Mouse (Mus musculus) limb, embryonic 11.5 days (tissue): ENCODE results near the gene Stpg1. TPM values are rescaled to one million over a fixed set of nuclear protein-coding genes. Genes with fewer than 3 reads are reported as not detected.

Experiments
- ATAC-seq: fragments of 200-750 bp; cut with Nextera tagmentation; 2 replicates; pipeline ENCODE4 v1.8.0; 2017; ENCODE audit warnings: low read depth; ENCODE audit not compliant: insufficient number of reproducible peaks, low FRiP score, low TSS enrichment
- DNase-seq: peaks from one replicate; pipeline ENCODE4 v3.0.0-alpha.2; 2015; ENCODE audit warnings: low spot score
- H3K27ac ChIP-seq: fragments of 300-500 bp; sonication (generic); replicated peaks from 2 replicates; pipeline ENCODE4 v1.5.1; 2014; ENCODE audit warnings: low read depth, mild to moderate bottlenecking, low read length
- H3K27me3 ChIP-seq: fragments of 300-500 bp; sonication (generic); 2 replicates; pipeline ENCODE4 v1.6.1; 2014; ENCODE audit warnings: mild to moderate bottlenecking, low read length, mixed read lengths; ENCODE audit not compliant: control insufficient read depth, insufficient read depth
- H3K36me3 ChIP-seq: fragments of 300-500 bp; sonication (generic); 2 replicates; pipeline ENCODE4 v1.6.1; 2014; ENCODE audit warnings: mild to moderate bottlenecking, low read length, moderate library complexity, mixed read lengths; ENCODE audit not compliant: control insufficient read depth, insufficient read depth
- H3K4me1 ChIP-seq: fragments of 300-500 bp; sonication (generic); 2 replicates; pipeline ENCODE4 v1.6.1; 2014; ENCODE audit warnings: low read length, mixed read lengths; ENCODE audit not compliant: control insufficient read depth, insufficient read depth
- H3K4me2 ChIP-seq: fragments of 300-500 bp; sonication (generic); 2 replicates; pipeline ENCODE4 v1.6.1; 2014; ENCODE audit warnings: low read depth, mild to moderate bottlenecking, moderate library complexity; ENCODE audit not compliant: severe bottlenecking
- H3K4me3 ChIP-seq: fragments of 300-500 bp; sonication (generic); 2 replicates; pipeline ENCODE4 v1.5.1; 2014; ENCODE audit warnings: low read depth, low read length
- H3K9ac ChIP-seq: fragments of 300-500 bp; sonication (generic); 2 replicates; pipeline ENCODE4 v1.6.1; 2014; ENCODE audit warnings: mild to moderate bottlenecking, low read length
- H3K9me3 ChIP-seq: fragments of 300-500 bp; sonication (generic); 2 replicates; pipeline ENCODE4 v1.6.1; 2016; ENCODE audit warnings: low read length; ENCODE audit not compliant: control insufficient read depth
- WGBS: fragments of 180-500 bp; shearing (Covaris S2); extraction: QIAGEN DNeasy Blood & Tissue Kit; methylation state at CpG from one replicate; pipeline ENCODE4 v1.1.7; 2014; 5-methylcytosine and 5-hydroxymethylcytosine counted together
- polyA plus RNA-seq: library from polyadenylated mRNA; unstranded; fragments of >200 nt; fragmentation: Nextera tagmentation; extraction: Ambion mirVana; gene quantifications from 2 replicates; pipeline ENCODE4 v1.2.1, GENCODE M21; 2014

Gene Stpg1
- polyA plus RNA-seq, 1 experiment from 2014 or later: 0.13 TPM

DNA sequence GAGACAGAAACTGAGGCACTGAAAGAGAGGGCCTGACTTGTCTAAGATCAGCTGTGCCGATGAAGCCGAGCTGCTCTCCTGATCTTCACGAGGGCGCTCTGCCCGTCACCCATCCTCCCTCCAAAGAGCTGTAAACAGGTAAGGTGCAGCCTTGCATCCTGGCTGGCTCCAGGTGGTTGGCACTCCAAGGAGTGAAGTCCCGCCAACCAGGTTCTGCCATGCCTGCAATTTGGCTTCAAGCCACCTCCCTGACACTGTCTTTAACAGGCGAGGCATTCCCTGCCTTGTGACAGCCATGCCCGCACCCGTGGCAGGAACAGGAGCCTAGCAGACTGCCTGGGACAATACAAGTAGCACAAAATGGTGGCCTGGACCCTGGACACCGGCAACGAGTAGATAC lies 8.2 kb upstream of the Stpg1 start:
- H3K4me3 ChIP-seq: no peak overlapping the region
- 0 out of 2 replicates have a peak, but pooled peaks cover under 1% of the 10 kb centered on the region for H3K27me3 ChIP-seq
- no peaks in the 10 kb centered on the region for H3K4me1 ChIP-seq
- H3K9me3 ChIP-seq: no peaks in the 10 kb centered on the region
- WGBS: 90% methylated on average over 11 of the region's 11 CpGs
- no peaks in the 10 kb centered on the region for H3K36me3 ChIP-seq
- ATAC-seq: no peak
- H3K27ac ChIP-seq: no peak overlapping the region
- no peak overlapping the region for H3K4me2 ChIP-seq
- no peak for DNase-seq
- H3K9ac ChIP-seq: no peak overlapping the region

DNA sequence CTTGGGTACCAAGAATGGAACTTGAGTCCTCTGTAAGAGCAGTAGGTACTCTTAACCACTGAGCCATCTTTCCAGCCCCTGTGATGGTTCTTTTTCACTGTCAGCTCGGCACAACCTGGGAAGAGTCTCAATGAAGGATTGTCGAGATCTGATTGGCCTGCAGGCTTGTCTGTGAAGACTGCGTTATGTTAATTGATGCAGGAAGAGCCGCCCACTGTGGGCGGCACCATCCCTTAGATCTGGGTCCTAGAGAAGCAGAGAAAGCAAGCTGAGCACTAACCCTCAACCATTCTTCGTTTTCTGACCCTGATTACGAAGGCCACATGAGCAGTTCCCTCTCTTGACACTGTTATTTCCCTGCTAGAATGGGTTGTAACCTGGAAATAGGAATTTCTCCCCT lies 5.3 kb upstream of the Stpg1 start:
- no peak overlapping the region for H3K27ac ChIP-seq
- H3K9me3 ChIP-seq: no peaks in the 10 kb centered on the region
- DNase-seq (no peak), ATAC-seq (no peak)
- H3K36me3 ChIP-seq: no peaks in the 10 kb centered on the region
- H3K9ac ChIP-seq: no peak overlapping the region
- no peaks in the 10 kb centered on the region; the same call in 1 of the 2 replicates for H3K4me1 ChIP-seq
- WGBS: 88% methylated on average over 7 of the region's 7 CpGs
- no peak overlapping the region for H3K4me2 ChIP-seq
- H3K4me3 ChIP-seq: no peak overlapping the region
- 0 out of 2 replicates have a peak, but pooled peaks cover 2% of the 10 kb centered on the region for H3K27me3 ChIP-seq

DNA sequence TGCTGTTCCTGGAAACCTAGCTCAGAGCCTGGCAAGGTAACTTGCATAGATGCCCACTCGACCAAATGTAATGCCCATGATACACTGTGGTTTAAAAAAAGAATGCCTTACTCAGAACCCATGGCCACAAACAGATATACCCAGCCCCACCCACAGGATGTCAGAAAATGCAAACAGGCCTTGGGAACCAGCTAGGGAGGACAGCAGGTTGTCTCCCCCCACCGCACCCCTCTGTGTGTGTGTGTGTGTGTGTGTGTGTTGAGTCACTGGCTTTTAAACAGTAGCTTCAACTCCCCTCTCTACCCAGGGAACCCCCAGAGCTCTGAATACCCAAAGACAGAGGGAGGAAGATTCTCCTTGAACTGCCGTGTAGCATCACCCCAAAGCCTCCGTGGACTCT lies 1.3 kb upstream of the Stpg1 start:
- H3K4me2 ChIP-seq: peak overlapping the region; percentile 93; the same call in 1 of the 2 replicates
- DNase-seq (no peak), ATAC-seq (no peak)
- 63% methylated on average over 4 of the region's 4 CpGs for WGBS
- 0 out of 2 replicates have a peak, but pooled peaks cover 2% of the 10 kb centered on the region for H3K27me3 ChIP-seq
- no peak overlapping the region; the same call in 1 of the 2 replicates for H3K4me3 ChIP-seq
- no peaks in the 10 kb centered on the region for H3K36me3 ChIP-seq
- H3K27ac ChIP-seq: no peak overlapping the region
- no peaks in the 10 kb centered on the region for H3K9me3 ChIP-seq
- H3K4me1 ChIP-seq: no peaks in the 10 kb centered on the region; the same call in 1 of the 2 replicates
- H3K9ac ChIP-seq: no peak overlapping the region

DNA sequence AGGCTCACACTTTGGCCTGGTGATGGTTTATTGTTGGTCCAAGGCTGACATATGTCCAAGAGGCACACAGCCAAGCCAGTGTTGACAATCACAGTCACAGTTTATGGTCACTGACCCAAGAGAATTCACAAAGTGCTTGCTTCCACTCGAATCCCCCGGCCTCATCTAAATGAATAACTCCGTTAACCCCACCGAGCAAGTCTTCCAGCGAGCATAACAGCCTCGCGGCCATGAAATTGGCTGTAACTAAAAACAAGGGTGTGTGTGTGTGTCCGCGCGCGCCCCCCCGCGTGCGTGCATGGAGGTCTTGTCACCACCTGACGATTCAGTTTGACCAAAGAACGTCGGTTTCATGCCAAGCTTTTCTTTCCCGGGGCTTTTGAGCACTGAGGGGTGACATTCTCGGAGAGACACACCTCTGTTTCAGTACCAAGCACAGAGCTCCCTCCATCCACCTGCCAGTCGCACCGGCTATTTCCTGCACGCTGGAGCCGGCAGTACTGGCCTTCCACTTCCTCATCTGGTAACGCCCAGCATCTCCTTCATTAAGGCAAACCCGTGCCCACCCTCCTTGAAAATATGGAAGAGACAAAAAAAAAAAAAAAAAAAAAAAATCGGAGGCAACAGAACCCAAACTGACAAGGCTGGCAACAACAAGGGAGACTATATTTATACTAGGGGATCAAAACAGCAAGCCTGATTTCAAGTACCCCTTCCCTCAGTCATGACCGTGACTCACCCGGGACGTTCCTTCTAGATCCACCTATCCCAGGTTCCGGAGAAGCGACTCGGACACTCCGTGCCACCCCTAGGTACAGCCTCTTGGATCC lies 684 bp upstream of the Stpg1 start:
- ATAC-seq (no peak), DNase-seq (peak; percentile 50)
- 0 out of 2 replicates have a peak, but pooled peaks cover 2% of the 10 kb centered on the region for H3K27me3 ChIP-seq
- peak overlapping the region; percentile 93 for H3K4me2 ChIP-seq
- no peaks in the 10 kb centered on the region; the same call in 1 of the 2 replicates for H3K4me1 ChIP-seq
- H3K4me3 ChIP-seq: peak overlapping the region; percentile 63
- H3K36me3 ChIP-seq: no peaks in the 10 kb centered on the region
- 4% methylated on average over 33 of the region's 33 CpGs for WGBS
- no peaks in the 10 kb centered on the region for H3K9me3 ChIP-seq
- no peak overlapping the region for H3K27ac ChIP-seq
- no peak overlapping the region for H3K9ac ChIP-seq

DNA sequence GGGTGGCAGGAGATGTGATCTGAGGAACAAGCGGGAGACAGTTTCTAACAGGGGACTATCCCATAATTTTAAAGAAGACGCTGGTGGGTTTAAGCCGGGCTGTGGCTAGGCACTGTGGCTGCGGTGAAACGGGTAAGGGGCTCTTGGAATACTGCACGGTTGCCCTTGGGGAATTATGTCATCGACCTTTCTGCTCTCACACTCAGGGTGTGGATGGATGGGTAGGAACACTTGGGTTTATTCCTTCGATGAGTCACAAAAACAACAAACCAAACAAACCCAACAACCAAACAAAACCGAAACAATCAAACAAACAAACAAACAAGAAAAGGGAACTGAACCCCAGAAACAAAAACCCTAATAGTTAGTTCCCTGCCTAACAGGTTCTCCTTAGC lies 804 bp downstream of the Stpg1 start:
- ATAC-seq (no peak), DNase-seq (no peak)
- no peak overlapping the region for H3K9ac ChIP-seq
- H3K4me2 ChIP-seq: peak overlapping the region; percentile 93
- no peaks in the 10 kb centered on the region for H3K36me3 ChIP-seq
- 0 out of 2 replicates have a peak, but pooled peaks cover 2% of the 10 kb centered on the region for H3K27me3 ChIP-seq
- 14% methylated on average over 9 of the region's 9 CpGs for WGBS
- peak overlapping the region; percentile 63 for H3K4me3 ChIP-seq
- H3K27ac ChIP-seq: no peak overlapping the region
- H3K9me3 ChIP-seq: no peaks in the 10 kb centered on the region
- no peaks in the 10 kb centered on the region; the same call in 1 of the 2 replicates for H3K4me1 ChIP-seq

DNA sequence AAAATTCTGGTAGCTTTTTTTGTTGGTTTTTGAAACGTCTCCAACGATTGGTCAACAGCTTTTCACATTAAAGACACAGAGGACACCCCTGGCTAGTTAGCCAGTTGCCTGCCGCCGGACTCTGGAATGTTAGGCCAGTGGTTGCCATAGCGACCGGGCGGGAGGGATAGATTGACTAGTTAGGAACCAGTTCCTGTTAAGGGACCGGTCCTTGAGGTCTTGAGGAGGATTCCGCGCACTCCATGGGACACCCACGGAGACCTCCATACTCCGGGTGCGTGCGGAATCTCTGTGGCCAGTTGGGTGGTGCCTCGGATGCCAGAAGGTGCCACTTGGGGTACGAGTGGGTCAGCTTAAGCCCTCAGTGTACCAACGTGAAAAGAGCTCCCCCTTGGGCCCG lies 1.2 kb downstream of the Stpg1 start:
- H3K27ac ChIP-seq: no peak overlapping the region
- no peaks in the 10 kb centered on the region for H3K36me3 ChIP-seq
- no peak for ATAC-seq
- 17% methylated on average over 18 of the region's 18 CpGs for WGBS
- no peaks in the 10 kb centered on the region for H3K9me3 ChIP-seq
- H3K9ac ChIP-seq: no peak overlapping the region
- peak; percentile 83 for DNase-seq
- H3K4me1 ChIP-seq: no peaks in the 10 kb centered on the region; the same call in 1 of the 2 replicates
- peak overlapping the region; percentile 93 for H3K4me2 ChIP-seq
- no peak overlapping the region for H3K4me3 ChIP-seq
- 0 out of 2 replicates have a peak, but pooled peaks cover 2% of the 10 kb centered on the region for H3K27me3 ChIP-seq

DNA sequence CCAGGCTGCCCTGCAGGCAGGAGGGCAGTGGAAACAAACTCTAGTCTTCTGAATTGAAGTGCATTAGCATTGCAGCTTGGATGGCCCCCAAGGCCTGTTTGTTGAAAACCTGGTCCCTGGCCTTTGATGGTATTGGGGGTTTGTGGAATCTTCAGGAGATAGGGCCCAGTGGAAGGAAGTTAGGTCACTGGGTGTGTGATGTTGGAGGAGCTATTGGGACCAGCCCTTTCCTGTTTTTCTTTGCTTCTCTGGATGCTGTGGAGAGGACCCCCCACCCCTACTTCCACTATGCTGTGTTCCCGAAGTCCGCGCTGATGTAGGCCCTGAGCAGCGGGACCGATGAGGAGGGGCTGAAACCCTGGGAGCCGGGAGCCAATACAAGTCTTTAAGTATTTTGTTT lies 3.5 kb downstream of the Stpg1 start:
- Histone ChIP-seq H3K4me2 (no peak overlapping the region), H3K4me1 (no peaks in the 10 kb centered on the region; the same call in 1 of the 2 replicates), H3K9ac (no peak overlapping the region), H3K27me3 (no peaks in the 10 kb centered on the region), H3K4me3 (no peak overlapping the region), H3K27ac (no peak overlapping the region), H3K9me3 (no peaks in the 10 kb centered on the region), H3K36me3 (no peaks in the 10 kb centered on the region)
- DNase-seq: no peak
- ATAC-seq: no peak
- 82% methylated on average over 6 of the region's 6 CpGs for WGBS

DNA sequence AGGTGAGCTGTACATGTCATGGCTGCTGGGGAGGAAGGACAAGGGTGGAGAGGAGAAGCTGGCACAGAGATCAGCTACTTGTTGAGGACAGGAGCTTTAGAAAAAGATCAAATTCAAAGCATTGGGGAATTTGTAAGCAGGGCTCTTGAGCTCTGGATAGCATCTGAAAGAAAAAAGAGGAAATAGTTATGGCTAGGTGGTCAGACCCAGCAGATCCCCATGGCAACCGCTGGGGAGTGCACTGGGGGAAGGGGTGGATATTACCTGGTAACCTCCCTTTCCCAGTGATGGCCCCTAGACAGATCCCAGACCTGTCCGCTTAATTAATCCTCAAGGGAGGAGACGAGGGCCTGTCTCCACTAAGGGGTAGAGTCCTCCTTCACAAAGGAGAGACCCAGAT lies 5.2 kb downstream of the Stpg1 start:
- WGBS: 83% methylated on average over 3 of the region's 3 CpGs
- H3K9me3 ChIP-seq: no peaks in the 10 kb centered on the region
- no peak for DNase-seq
- H3K9ac ChIP-seq: no peak overlapping the region
- no peak overlapping the region for H3K27ac ChIP-seq
- no peaks in the 10 kb centered on the region for H3K27me3 ChIP-seq
- no peak overlapping the region for H3K4me3 ChIP-seq
- H3K4me2 ChIP-seq: no peak overlapping the region
- no peaks in the 10 kb centered on the region for H3K4me1 ChIP-seq
- no peaks in the 10 kb centered on the region for H3K36me3 ChIP-seq
- ATAC-seq: no peak
